Mouse (Mus musculus) cerebellum, postnatal 25 days (tissue): ENCODE measurements at regions not wholly inside any gene's neighbourhood (a gene's known extent, or its start where the extent isn't known, plus 50 kb on each side); places are given as distances from the start of the nearest gene placed in this dataset.

Experiments
- DNase-seq, 2 experiments: peaks; one replicate each; pipeline ENCODE4 v3.0.0; 2021; ENCODE audit warnings: mixed read lengths in 2 of 2

- DNase-seq: peak in 1 of 2 experiments; percentile 4
Observed at GRCm38 (mm10) chr10:37315804-37316203, 177.1 kb upstream of the Marcks start.

- DNase-seq: peak; percentile 86 to 90
Observed at GRCm38 (mm10) chr10:37314746-37315430, 176.2 kb upstream of the Marcks start.

- no peak for DNase-seq
Observed at GRCm38 (mm10) chr10:37313461-37313860, 174.7 kb upstream of the Marcks start.

- no peak for DNase-seq
Observed at GRCm38 (mm10) chr10:37310266-37310945, 171.7 kb upstream of the Marcks start.

GRCm38 (mm10) chr10:37304656-37305055 is 165.9 kb upstream of the Marcks start:
- no peak for DNase-seq

GRCm38 (mm10) chr10:37300181-37300889 is 161.6 kb upstream of the Marcks start:
- no peak for DNase-seq

- DNase-seq: no peak
Observed at GRCm38 (mm10) chr10:37298689-37299421, 160.1 kb upstream of the Marcks start.

- no peak for DNase-seq
Observed at GRCm38 (mm10) chr10:37294231-37294630, 155.5 kb upstream of the Marcks start.

GRCm38 (mm10) chr10:37293292-37293691 is 154.6 kb upstream of the Marcks start:
- no peak for DNase-seq

- DNase-seq: no peak
Observed at GRCm38 (mm10) chr10:37291639-37292495, 153.1 kb upstream of the Marcks start.

GRCm38 (mm10) chr10:37289964-37290704 is 151.4 kb upstream of the Marcks start:
- DNase-seq: no peak

GRCm38 (mm10) chr10:37286305-37286704 is 147.6 kb upstream of the Marcks start:
- DNase-seq: no peak

- DNase-seq: no peak
Observed at GRCm38 (mm10) chr10:37282951-37283350, 144.2 kb upstream of the Marcks start.

- DNase-seq: no peak
Observed at GRCm38 (mm10) chr10:37280823-37281222, 142.1 kb upstream of the Marcks start.

GRCm38 (mm10) chr10:37280150-37280820 is 141.6 kb upstream of the Marcks start:
- DNase-seq: no peak

GRCm38 (mm10) chr10:37279316-37279715 is 140.6 kb upstream of the Marcks start:
- DNase-seq: no peak

- DNase-seq: no peak
Observed at GRCm38 (mm10) chr10:37275857-37276256, 137.1 kb upstream of the Marcks start.

GRCm38 (mm10) chr10:37275271-37275670 is 136.6 kb upstream of the Marcks start:
- DNase-seq: no peak

- no peak for DNase-seq
Observed at GRCm38 (mm10) chr10:37271967-37272366, 133.2 kb upstream of the Marcks start.

- DNase-seq: peak; percentile 11 to 31
Observed at GRCm38 (mm10) chr10:37270236-37271000, 131.7 kb upstream of the Marcks start.
